10 mouse cellular contexts compared by ENCODE assay signal in genomic region chr15:12039671-12040406, GRCm38 (mm10). TPM values are rescaled to one million over a fixed set of nuclear protein-coding genes. Genes with fewer than 3 reads are reported as not detected.
DNase-seq lines count a peak whose midpoint lies in the region; ATAC-seq lines count a peak whose summit lies in the region.
"Had no signal": no experiment of that assay in that cellular context is flagged by ENCODE, and none has a peak within 500 bp of the region (broad histone marks: within the 10 kb centered on the region; RNA-seq: fewer than 3 reads in every experiment).

No protein-coding gene starts in this region.

- 63% methylated on average over 15 of the region's 15 CpGs for WGBS in heart, embryonic 14.5 days
- 43% methylated on average over 15 of the region's 15 CpGs for WGBS in intestine, embryonic 15.5 days

- DNase-seq in heart, postnatal 36 days = no peak
- DNase-seq in thymus, postnatal 25 days = peak; percentile 11
- DNase-seq in thymus, postnatal 10 days (ENCODE audit: low spot score in 2 of 2) = no peak
- DNase-seq in thymus, postnatal 4 days = peak; percentile 39
- DNase-seq in natural killer cell, adult 2 months (ENCODE audit: low spot score in 2 of 2) = no peak
- no peak for DNase-seq in gastrocnemius, adult 18-20 months (ENCODE audit: low spot score)
- DNase-seq: kidney, adult 18-20 months had no signal

- H3K27me3 ChIP-seq in heart, embryonic 14.5 days (ENCODE audit: control insufficient read depth, insufficient read depth, low read length) = no peaks in the 10 kb centered on the region
- H3K27me3 ChIP-seq in intestine, embryonic 15.5 days (replicated peaks) = no peaks in the 10 kb centered on the region

- no peaks in the 10 kb centered on the region for H3K9me3 ChIP-seq in heart, embryonic 14.5 days (ENCODE audit: control insufficient read depth, low read length)
- no peaks in the 10 kb centered on the region for H3K9me3 ChIP-seq in intestine, embryonic 15.5 days
- H3K9me3 ChIP-seq: G1E had no signal

- H3K4me2 ChIP-seq in heart, embryonic 14.5 days (ENCODE audit: low read length) = no peak overlapping the region
- 0 out of 2 replicates have a peak overlapping the region, but pooled peaks have one; percentile 7 for H3K4me2 ChIP-seq in intestine, embryonic 15.5 days (replicated peaks)

- intact Hi-C loops in heart, postnatal 36 days (cut with DNase I) = loop anchor here (5.0 kb wide), 2 partner anchors 42 to 68 kb away; no protein-coding TSS in a partner anchor

- H3K4me1 ChIP-seq in heart, embryonic 14.5 days (ENCODE audit: control insufficient read depth in 2 of 2, insufficient read depth in 2 of 2, low read length in 2 of 2) = peaks cover 12% of the 10 kb centered on the region in 2 experiments
- H3K4me1 ChIP-seq in intestine, embryonic 15.5 days (replicated peaks) = peaks cover 6% of the 10 kb centered on the region

- H3K36me3 ChIP-seq in heart, embryonic 14.5 days (ENCODE audit: control insufficient read depth, insufficient read depth, low read length) = no peaks in the 10 kb centered on the region
- no peaks in the 10 kb centered on the region for H3K36me3 ChIP-seq in intestine, embryonic 15.5 days
- H3K36me3 ChIP-seq: G1E had no signal

- H3K27ac ChIP-seq in heart, embryonic 14.5 days (replicated peaks in 1 of 2; ENCODE audit: control insufficient read depth in 1 of 2, insufficient read depth in 1 of 2, low read depth in 2 of 2, low read length in 2 of 2) = peak overlapping the region; percentile 8 to 21; a peak in 1 of 4 replicates
- H3K27ac ChIP-seq in intestine, embryonic 15.5 days = no peak overlapping the region

- ATAC-seq in heart, embryonic 14.5 days (ENCODE audit: insufficient number of reproducible peaks, insufficient read depth, low FRiP score, low read depth) = no peak
- ATAC-seq in intestine, embryonic 15.5 days = peak; percentile 86

- H3K9ac ChIP-seq in heart, embryonic 14.5 days (ENCODE audit: low read length) = no peak overlapping the region; the same call in 1 of the 2 replicates
- no peak overlapping the region for H3K9ac ChIP-seq in intestine, embryonic 15.5 days

- H3K4me3 ChIP-seq in heart, embryonic 14.5 days (ENCODE audit: control insufficient read depth in 1 of 2, insufficient read depth in 1 of 2, low read depth in 1 of 2, low read length in 2 of 2) = no peak overlapping the region
- H3K4me3 ChIP-seq in intestine, embryonic 15.5 days (replicated peaks) = no peak overlapping the region

RNA-seq across cellular contexts. Expression of gene Sub1, which starts 43.1 kb away (rescaled TPM):
- polyA plus RNA-seq in heart, embryonic 14.5 days (2014; fragmentation: Nextera tagmentation; extraction: Ambion mirVana) = 515 and 520 TPM in 2 replicates
- total RNA-seq in heart, postnatal 36 days (2021) = 10 to 100 TPM; 84.5 to 93.1 TPM
- 619 and 750 TPM in 2 replicates for polyA plus RNA-seq in intestine, embryonic 15.5 days (2015; fragmentation: Nextera tagmentation; extraction: Ambion mirVana)
- total RNA-seq in gastrocnemius, adult 18-20 months (2021) = 100 to 1,000 TPM in 1 of 2 experiments, 10 to 100 TPM in 1; 85.1 to 119 TPM

Comparison
In these comparisons a context has a peak if more than half of its experiments do, and no peak if none do; other contexts are left out.
1. DNase-seq: peak in thymus, postnatal 25 days (single experiment) and thymus, postnatal 4 days (single experiment); none in heart, postnatal 36 days (0 of 2), thymus, postnatal 10 days (0 of 2), natural killer cell, adult 2 months (0 of 2) and gastrocnemius, adult 18-20 months (single experiment).